Mouse (Mus musculus): Measurements from ENCODE around the gene Zfp296.

DNA sequence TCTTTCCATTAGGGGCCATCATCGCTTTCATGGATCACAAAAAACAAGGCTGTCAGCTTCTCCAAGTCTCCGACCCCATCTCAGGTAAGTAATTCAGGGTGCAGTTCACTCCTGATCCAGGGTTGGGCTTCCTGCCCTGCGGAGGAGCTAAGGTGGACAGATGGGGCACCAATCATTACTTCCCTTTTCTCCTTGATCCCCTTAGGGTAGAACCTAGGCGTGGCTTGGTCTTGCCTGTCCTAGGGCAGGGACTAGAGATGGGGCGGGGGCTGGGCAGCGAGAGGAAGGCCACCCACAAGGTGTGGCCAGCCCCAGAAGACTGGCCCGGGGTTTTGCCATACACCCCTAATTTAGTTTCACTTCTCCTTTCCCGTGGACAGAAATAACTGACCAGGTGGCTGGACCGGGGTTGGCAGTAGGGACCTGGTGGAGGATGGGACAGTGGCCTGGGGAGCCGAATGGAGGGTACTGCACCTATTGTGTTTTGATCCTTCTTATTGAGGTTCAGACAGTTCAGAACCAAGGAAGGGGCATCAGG, 859 bp downstream of the Zfp296 start:
- TF ChIP-seq POLR2A (IDR thresholded peaks at IDR 0.05; ENCODE audit: insufficient read depth, low read depth, low read length) (no peak), CTCF (IDR thresholded peaks at IDR 0.05; ENCODE audit: insufficient read depth, low read depth, low read length) (no peak)
